Mouse (Mus musculus) bone marrow macrophage, adult 2 months (primary cell): ENCODE data around the gene Sipa1l3. TPM values are rescaled to one million over a fixed set of nuclear protein-coding genes. Genes with fewer than 3 reads are reported as not detected.

Experiments used
- H3K27ac ChIP-seq: 2 replicates; pipeline ENCODE4 v1.5.1; 2012; ENCODE audit warnings: low read depth, low read length; ENCODE audit not compliant: insufficient read depth
- H3K4me1 ChIP-seq: 2 replicates; pipeline ENCODE4 v1.6.1; 2012; ENCODE audit warnings: low read length; ENCODE audit not compliant: control insufficient read depth, insufficient read depth
- H3K4me3 ChIP-seq: 2 replicates; pipeline ENCODE4 v1.5.1; 2012; ENCODE audit warnings: mild to moderate bottlenecking, low read length, moderate library complexity; ENCODE audit not compliant: insufficient read depth
- CTCF ChIP-seq: IDR thresholded peaks from 2 replicates; pipeline ENCODE4 v1.5.1; 2012; ENCODE audit warnings: low read depth, mild to moderate bottlenecking, low read length, moderate library complexity
- POLR2A ChIP-seq: IDR thresholded peaks from 2 replicates; pipeline ENCODE4 v1.6.1; 2012; ENCODE audit warnings: mild to moderate bottlenecking, low read depth, low read length, borderline replicate concordance
- polyA plus RNA-seq: library from polyadenylated mRNA; stranded (reverse); fragments of >200 nt; gene quantifications from 2 replicates; pipeline ENCODE4 v1.2.4, GENCODE M21; 2012; ENCODE audit not compliant: missing spikeins, insufficient read depth, insufficient read length

The Sipa1l3 gene
- polyA plus RNA-seq, 1 experiment, result 23.4 TPM

DNA sequence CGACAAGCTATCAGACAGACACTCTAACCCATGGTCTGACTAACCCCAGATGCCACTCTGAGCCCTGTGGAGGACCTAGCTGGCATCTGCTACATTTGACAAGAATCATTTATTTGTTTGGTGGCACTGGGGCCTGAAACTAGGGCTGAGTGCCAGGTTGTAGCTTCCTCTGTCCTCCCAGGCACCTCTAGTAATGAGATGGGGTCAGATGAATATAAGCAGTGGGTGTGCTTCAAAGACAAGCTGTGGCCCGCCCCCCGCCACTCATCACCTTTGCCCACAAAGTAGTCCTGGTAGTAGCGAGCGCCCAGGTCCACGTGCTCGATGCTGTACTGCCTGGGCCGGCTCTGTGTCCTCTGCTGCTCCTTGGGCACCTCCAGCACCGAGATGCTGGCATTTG, 119.4 kb downstream of the Sipa1l3 start:
- H3K4me1 ChIP-seq, result no peaks in the 10 kb centered on the region
- no peak overlapping the region for H3K4me3 ChIP-seq
- no peak for TF ChIP-seq POLR2A
- no peak for TF ChIP-seq CTCF
- no peak overlapping the region for H3K27ac ChIP-seq

GRCm38 (mm10) chr7:29397486-29397885, 121.0 kb downstream of the Sipa1l3 start:
- H3K4me3 ChIP-seq, result no peak overlapping the region
- no peak overlapping the region for H3K27ac ChIP-seq
- no peaks in the 10 kb centered on the region for H3K4me1 ChIP-seq
- TF ChIP-seq POLR2A (no peak), CTCF (no peak)

DNA sequence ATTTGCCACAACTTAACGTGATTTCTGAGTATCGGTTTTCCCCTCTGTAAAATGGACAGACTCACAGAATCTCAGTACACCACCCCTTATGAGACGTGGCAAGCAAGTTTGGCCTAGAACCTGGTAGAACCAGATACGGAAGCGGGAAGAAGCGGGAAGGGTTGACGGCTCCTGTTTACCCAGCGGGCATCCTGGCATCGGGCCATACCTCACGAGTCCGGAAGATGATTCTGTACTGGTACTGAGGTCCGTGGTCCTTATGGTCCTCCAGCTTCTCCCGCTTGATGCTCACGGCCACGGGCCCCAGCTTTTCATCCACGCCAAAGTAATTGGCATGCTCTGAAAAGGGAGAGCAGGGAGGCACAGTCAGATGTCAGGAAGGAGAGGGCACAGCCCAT, 121.5 kb downstream of the Sipa1l3 start:
- Histone ChIP-seq H3K27ac (no peak overlapping the region), H3K4me3 (no peak overlapping the region), H3K4me1 (no peaks in the 10 kb centered on the region)
- TF ChIP-seq CTCF (no peak), POLR2A (no peak)

DNA sequence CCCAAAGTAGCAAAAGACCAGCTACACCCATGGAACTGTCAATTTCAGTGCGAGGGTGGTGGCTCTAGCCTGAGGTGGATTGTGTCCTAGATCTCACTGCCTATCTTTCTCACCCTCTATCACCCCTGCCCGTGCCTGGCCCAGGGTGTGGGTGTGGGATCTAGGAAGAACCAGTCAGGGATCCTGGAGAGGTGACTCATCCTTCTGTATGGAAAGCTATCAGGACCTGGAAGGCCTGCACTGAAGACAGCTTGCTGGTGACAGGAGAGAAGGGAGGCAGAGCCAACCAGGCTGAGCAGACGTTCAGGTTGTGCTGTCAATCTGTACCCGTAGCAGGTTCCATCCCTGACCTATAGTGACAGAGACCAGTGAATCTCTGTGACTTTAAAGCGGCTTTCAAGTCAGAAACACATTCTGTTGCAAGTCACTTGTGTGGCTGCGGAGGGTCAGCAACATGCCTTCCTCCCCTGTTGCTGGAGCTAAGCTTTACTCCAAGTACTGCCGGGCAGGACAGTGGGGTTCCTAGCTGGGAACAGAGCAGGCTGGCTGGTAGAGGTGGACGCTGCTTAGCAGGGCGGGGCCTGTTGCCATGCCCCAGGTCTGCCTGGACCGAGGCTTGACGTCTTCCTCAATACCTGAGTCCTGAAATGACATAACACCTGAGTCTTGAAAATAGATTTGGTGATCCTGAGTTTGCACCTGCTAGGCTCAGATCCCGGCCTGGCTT, 122.1 kb downstream of the Sipa1l3 start:
- no peaks in the 10 kb centered on the region for H3K4me1 ChIP-seq
- TF ChIP-seq CTCF (no peak), POLR2A (no peak)
- no peak overlapping the region for H3K27ac ChIP-seq
- no peak overlapping the region for H3K4me3 ChIP-seq

- Histone ChIP-seq H3K27ac (no peak overlapping the region), H3K4me3 (no peak overlapping the region), H3K4me1 (no peaks in the 10 kb centered on the region)
- TF ChIP-seq CTCF (no peak), POLR2A (no peak)
Measured at GRCm38 (mm10) chr7:29395179-29395578, 123.3 kb downstream of the Sipa1l3 start.

GRCm38 (mm10) chr7:29393292-29393691, 125.1 kb downstream of the Sipa1l3 start:
- TF ChIP-seq CTCF (no peak), POLR2A (no peak)
- Histone ChIP-seq H3K4me3 (no peak overlapping the region), H3K27ac (no peak overlapping the region), H3K4me1 (no peaks in the 10 kb centered on the region)

GRCm38 (mm10) chr7:29392805-29393204, 125.6 kb downstream of the Sipa1l3 start:
- H3K27ac ChIP-seq, result no peak overlapping the region
- no peaks in the 10 kb centered on the region for H3K4me1 ChIP-seq
- no peak for TF ChIP-seq POLR2A
- no peak for TF ChIP-seq CTCF
- no peak overlapping the region for H3K4me3 ChIP-seq

DNA sequence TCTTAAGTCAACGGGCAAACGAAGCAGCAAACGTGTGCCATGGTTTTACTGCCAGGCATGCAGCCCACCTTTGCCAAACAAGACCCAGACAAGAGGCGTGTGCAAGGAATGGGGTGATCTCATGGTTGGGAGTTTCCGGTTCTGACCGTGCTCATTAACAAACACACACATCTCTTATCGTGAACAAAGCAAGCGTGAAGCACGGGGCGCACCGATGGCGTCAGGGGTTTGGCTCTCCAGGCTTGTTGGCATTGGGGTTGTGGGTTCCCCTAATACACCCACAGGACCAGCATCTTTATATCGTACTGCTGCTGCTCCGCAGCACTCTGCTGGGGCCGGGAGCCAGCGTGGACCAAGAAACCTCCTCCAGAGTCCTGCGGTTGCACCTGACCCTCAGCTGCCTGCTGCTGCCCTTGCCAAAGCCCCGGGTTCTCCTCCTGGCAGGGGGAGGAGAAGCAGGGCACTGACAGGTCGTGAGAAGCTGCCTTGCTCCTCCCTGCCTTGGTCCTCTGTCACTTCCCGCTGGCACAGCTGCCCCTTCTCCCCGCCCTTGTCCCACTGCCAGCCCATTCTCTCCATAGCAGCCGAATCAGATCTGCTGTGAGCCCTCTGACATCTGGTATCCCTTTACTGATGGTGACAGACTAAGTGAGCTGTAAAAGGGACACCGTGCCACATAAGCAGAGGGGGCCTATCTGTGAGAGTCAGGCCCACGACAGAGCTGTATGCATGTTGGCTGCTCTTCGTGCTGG, 126.5 kb downstream of the Sipa1l3 start:
- H3K4me1 ChIP-seq, result no peaks in the 10 kb centered on the region
- H3K4me3 ChIP-seq, result no peak overlapping the region
- H3K27ac ChIP-seq, result no peak overlapping the region
- TF ChIP-seq CTCF (no peak), POLR2A (no peak)

GRCm38 (mm10) chr7:29391112-29391760, 127.2 kb downstream of the Sipa1l3 start:
- TF ChIP-seq CTCF, result no peak
- no peak for TF ChIP-seq POLR2A
- no peak overlapping the region for H3K27ac ChIP-seq
- no peaks in the 10 kb centered on the region for H3K4me1 ChIP-seq
- H3K4me3 ChIP-seq, result no peak overlapping the region

DNA sequence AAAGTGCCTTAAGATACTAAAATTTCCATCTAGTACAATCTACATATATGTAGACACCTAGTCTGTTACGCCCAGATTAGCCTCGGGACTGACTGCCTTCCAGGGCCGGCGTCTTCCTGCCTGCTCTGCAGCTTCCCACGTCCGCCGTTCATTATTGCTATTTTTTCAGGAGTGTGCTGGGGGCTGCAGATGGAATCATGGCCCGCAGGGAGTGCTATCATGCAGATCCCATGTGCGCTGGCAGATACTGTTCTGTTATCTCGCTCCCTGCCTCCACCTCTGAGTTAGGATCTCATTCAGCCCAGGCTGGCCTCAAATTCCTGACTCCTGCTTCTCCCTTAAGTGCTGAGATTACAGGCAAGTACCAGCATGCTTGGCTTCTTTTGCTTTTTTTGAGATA, 128.2 kb downstream of the Sipa1l3 start:
- Histone ChIP-seq H3K4me1 (no peaks in the 10 kb centered on the region), H3K4me3 (no peak overlapping the region), H3K27ac (no peak overlapping the region)
- TF ChIP-seq POLR2A (no peak), CTCF (no peak)
